Mouse (Mus musculus) forebrain, postnatal 0 days (tissue): ENCODE measurements around the gene Tmem86b. TPM values are rescaled to one million over a fixed set of nuclear protein-coding genes. Genes with fewer than 3 reads are reported as not detected.
"Not testable (repeated sequence)": the region's sequence is repeated elsewhere in the genome, so short reads cannot be mapped to it uniquely, and the experiment has no call there.

ENCODE experiments used
- ATAC-seq: fragments of 200-750 bp; cut with Nextera tagmentation; 2 replicates; pipeline ENCODE4 v1.8.0; 2017; ENCODE audit warnings: mild to moderate bottlenecking, moderate library complexity
- DNase-seq: peaks from one replicate; pipeline ENCODE4 v3.0.0-alpha.2; 2015
- H3K27ac ChIP-seq: fragments of 300-500 bp; sonication (generic); 2 replicates; pipeline ENCODE4 v1.5.1; 2014; ENCODE audit warnings: low read depth, mild to moderate bottlenecking, antibody characterized with exemption, low read length, moderate library complexity, mixed read lengths
- H3K27me3 ChIP-seq: fragments of 300-500 bp; sonication (generic); 2 replicates; pipeline ENCODE4 v1.6.1; 2014; ENCODE audit warnings: mild to moderate bottlenecking, low read length, mixed read lengths; ENCODE audit not compliant: insufficient read depth
- H3K36me3 ChIP-seq: fragments of 300-500 bp; sonication (generic); 2 replicates; pipeline ENCODE4 v1.6.1; 2014; ENCODE audit warnings: mild to moderate bottlenecking, moderate library complexity; ENCODE audit not compliant: insufficient read depth
- H3K4me1 ChIP-seq: fragments of 300-500 bp; sonication (generic); 2 replicates; pipeline ENCODE4 v1.6.1; 2014; ENCODE audit warnings: antibody characterized with exemption; ENCODE audit not compliant: insufficient read depth
- H3K4me2 ChIP-seq: fragments of 300-500 bp; sonication (generic); 2 replicates; pipeline ENCODE4 v1.6.1; 2014; ENCODE audit warnings: low read depth, mild to moderate bottlenecking, moderate library complexity
- H3K4me3 ChIP-seq: fragments of 300-500 bp; sonication (generic); 2 replicates; pipeline ENCODE4 v1.5.1; 2014; ENCODE audit warnings: low read depth, low read length, mixed read lengths
- H3K9ac ChIP-seq: fragments of 300-500 bp; sonication (generic); 2 replicates; pipeline ENCODE4 v1.6.1; 2014; ENCODE audit warnings: mild to moderate bottlenecking
- H3K9me3 ChIP-seq: fragments of 300-500 bp; sonication (generic); 2 replicates; pipeline ENCODE4 v1.6.1; 2016; ENCODE audit warnings: low read length
- CTCF ChIP-seq: sonication (generic); IDR thresholded peaks from 2 replicates; pipeline ENCODE4 v1.5.1; 2016; ENCODE audit warnings: antibody characterized with exemption, control low read depth, low read depth
- WGBS: fragments of 180-500 bp; shearing (Covaris S2); extraction: QIAGEN DNeasy Blood & Tissue Kit; methylation state at CpG from one replicate; pipeline ENCODE4 v1.1.7; 2014; 5-methylcytosine and 5-hydroxymethylcytosine counted together
- microRNA-seq, 2 experiments: library from miRNA; unstranded; fragments of <30 nt; microRNA quantifications; one replicate each; pipeline ENCODE4; 2016
- polyA plus RNA-seq: library from polyadenylated mRNA; unstranded; fragments of >200 nt; fragmentation: Nextera tagmentation; extraction: Ambion mirVana; gene quantifications from 2 replicates; pipeline ENCODE4 v1.2.1, GENCODE M21; 2015
- total RNA-seq: library from RNA; depleted of rRNA; stranded (reverse); fragments of >200 nt; gene quantifications from 2 replicates; pipeline ENCODE4 v1.2.3, GENCODE M21; 2014; rRNA removed

Tmem86b gene
- total and polyA plus RNA-seq, 2 experiments from 2014 or later = 0.64 to 11.8 TPM

- Histone ChIP-seq H3K9me3 (no peaks in the 10 kb centered on the region), H3K27ac (no peak overlapping the region), H3K36me3 (no peaks in the 10 kb centered on the region), H3K4me2 (no peak overlapping the region), H3K4me3 (no peak overlapping the region), H3K9ac (no peak overlapping the region), H3K4me1 (no peaks in the 10 kb centered on the region), H3K27me3 (no peaks in the 10 kb centered on the region)
- 94% methylated on average over 6 of the region's 6 CpGs for WGBS
- DNase-seq = no peak
- no peak for TF ChIP-seq CTCF
- ATAC-seq = no peak
Measured at GRCm38 (mm10) chr7:4602969-4603368, 28.3 kb downstream of the Tmem86b start.

- not testable (repeated sequence) for H3K27me3 ChIP-seq, ATAC-seq, H3K9ac ChIP-seq, H3K4me3 ChIP-seq, H3K36me3 ChIP-seq, H3K9me3 ChIP-seq, DNase-seq, H3K4me2 ChIP-seq, H3K27ac ChIP-seq, H3K4me1 ChIP-seq
- 74% methylated on average over 4 of the region's 4 CpGs for WGBS
Measured at GRCm38 (mm10) chr7:4597046-4597445, 34.2 kb downstream of the Tmem86b start.

GRCm38 (mm10) chr7:4581481-4581880, 49.7 kb downstream of the Tmem86b start:
- not testable (repeated sequence) for H3K4me3 ChIP-seq, H3K27ac ChIP-seq, ATAC-seq, H3K4me1 ChIP-seq, H3K27me3 ChIP-seq, DNase-seq, H3K9ac ChIP-seq, H3K9me3 ChIP-seq, H3K4me2 ChIP-seq, H3K36me3 ChIP-seq
- 74% methylated on average over 3 of the region's 3 CpGs for WGBS

Small RNA genes lying within 50 kb of the gene (microRNA-seq; reads per million reads assigned to microRNA genes)
- gene Gm23577 = 0 reads per million in 2 experiments

Other genes with a start within 250 kb of the Tmem86b start
- not detected in 2 replicates for gene Gp6, start 233.7 kb downstream of the Tmem86b start, total RNA-seq
- gene Gp6, start 233.7 kb downstream of the Tmem86b start, polyA plus RNA-seq = not detected in 2 replicates
- 73.9 and 84.5 TPM in 2 replicates for gene Rdh13, start 185.8 kb downstream of the Tmem86b start, total RNA-seq
- 28.5 and 37.9 TPM in 2 replicates for gene Rdh13, start 185.8 kb downstream of the Tmem86b start, polyA plus RNA-seq
- gene Eps8l1, start 170.7 kb downstream of the Tmem86b start, total RNA-seq = 3.2 and 8.6 TPM in 2 replicates
- gene Eps8l1, start 170.7 kb downstream of the Tmem86b start, polyA plus RNA-seq = 4.6 and 7.4 TPM in 2 replicates
- gene Ppp1r12c, start 129.7 kb downstream of the Tmem86b start, total RNA-seq = 94.2 and 100 TPM in 2 replicates
- gene Ppp1r12c, start 129.7 kb downstream of the Tmem86b start, polyA plus RNA-seq = 27.8 and 35.1 TPM in 2 replicates
- gene Tnnt1, start 115.0 kb downstream of the Tmem86b start, total RNA-seq = 0.77 and 2.9 TPM in 2 replicates
- gene Tnnt1, start 115.0 kb downstream of the Tmem86b start, polyA plus RNA-seq = 3.4 and 3.9 TPM in 2 replicates
- gene Tnni3, start 107.2 kb downstream of the Tmem86b start, total RNA-seq = 0.62 and 3.6 TPM in 2 replicates
- gene Tnni3, start 107.2 kb downstream of the Tmem86b start, polyA plus RNA-seq = 0.89 and 1.2 TPM in 2 replicates
- 0.62 and 2.2 TPM in 2 replicates for gene Dnaaf3, start 99.0 kb downstream of the Tmem86b start, total RNA-seq
- gene Dnaaf3, start 99.0 kb downstream of the Tmem86b start, polyA plus RNA-seq = 1.3 and 2.0 TPM in 2 replicates
- gene Syt5, start 83.9 kb downstream of the Tmem86b start, total RNA-seq = 170 and 231 TPM in 2 replicates
- 301 and 305 TPM in 2 replicates for gene Syt5, start 83.9 kb downstream of the Tmem86b start, polyA plus RNA-seq
- 0.54 and 2.9 TPM in 2 replicates for gene Ptprh, start 27.4 kb downstream of the Tmem86b start, total RNA-seq
- 1.0 and 1.1 TPM in 2 replicates for gene Ptprh, start 27.4 kb downstream of the Tmem86b start, polyA plus RNA-seq
- gene Ppp6r1, start 27.6 kb upstream of the Tmem86b start, total RNA-seq = 89.3 and 99.1 TPM in 2 replicates
- 5.1 and 8.3 TPM in 2 replicates for gene Ppp6r1, start 27.6 kb upstream of the Tmem86b start, polyA plus RNA-seq
- gene Hspbp1, start 53.6 kb upstream of the Tmem86b start, total RNA-seq = 188 and 219 TPM in 2 replicates
- 206 and 214 TPM in 2 replicates for gene Hspbp1, start 53.6 kb upstream of the Tmem86b start, polyA plus RNA-seq
- 188 and 205 TPM in 2 replicates for gene Brsk1, start 59.2 kb upstream of the Tmem86b start, total RNA-seq
- 4.6 and 6.2 TPM in 2 replicates for gene Brsk1, start 59.2 kb upstream of the Tmem86b start, polyA plus RNA-seq
- not detected in 2 replicates for gene Tmem150b, start 93.8 kb upstream of the Tmem86b start, total RNA-seq
- gene Tmem150b, start 93.8 kb upstream of the Tmem86b start, polyA plus RNA-seq = 0.18 TPM in 1 of 2 replicates, not detected in the other
- 36.8 and 59.1 TPM in 2 replicates for gene Kmt5c, start 108.7 kb upstream of the Tmem86b start, total RNA-seq
- 32.3 and 35.1 TPM in 2 replicates for gene Kmt5c, start 108.7 kb upstream of the Tmem86b start, polyA plus RNA-seq
- 3.8 and 4.8 TPM in 2 replicates for gene Cox6b2, start 121.7 kb upstream of the Tmem86b start, total RNA-seq
- 19.8 and 23.3 TPM in 2 replicates for gene Cox6b2, start 121.7 kb upstream of the Tmem86b start, polyA plus RNA-seq
- gene Fam71e2, start 139.9 kb upstream of the Tmem86b start, total RNA-seq = not detected in 2 replicates
- gene Fam71e2, start 139.9 kb upstream of the Tmem86b start, polyA plus RNA-seq = not detected in 2 replicates
- 1.2 and 2.6 TPM in 2 replicates for gene Il11, start 151.4 kb upstream of the Tmem86b start, total RNA-seq
- 1.2 and 2.1 TPM in 2 replicates for gene Il11, start 151.4 kb upstream of the Tmem86b start, polyA plus RNA-seq
- not detected in 2 replicates for gene Tmem190, start 151.5 kb upstream of the Tmem86b start, total RNA-seq
- not detected in 2 replicates for gene Tmem190, start 151.5 kb upstream of the Tmem86b start, polyA plus RNA-seq
- 7.3 and 10.1 TPM in 2 replicates for gene Tmem238, start 158.2 kb upstream of the Tmem86b start, total RNA-seq
- 13.3 and 15.0 TPM in 2 replicates for gene Tmem238, start 158.2 kb upstream of the Tmem86b start, polyA plus RNA-seq
- 161 and 191 TPM in 2 replicates for gene Rpl28, start 161.5 kb upstream of the Tmem86b start, total RNA-seq
- 313 and 332 TPM in 2 replicates for gene Rpl28, start 161.5 kb upstream of the Tmem86b start, polyA plus RNA-seq
- 300 and 347 TPM in 2 replicates for gene Ube2s, start 181.2 kb upstream of the Tmem86b start, total RNA-seq
- gene Ube2s, start 181.2 kb upstream of the Tmem86b start, polyA plus RNA-seq = 232 and 259 TPM in 2 replicates
- 52.4 and 66.6 TPM in 2 replicates for gene Shisa7, start 213.3 kb upstream of the Tmem86b start, total RNA-seq
- gene Shisa7, start 213.3 kb upstream of the Tmem86b start, polyA plus RNA-seq = 6.8 and 9.4 TPM in 2 replicates
- gene Isoc2b, start 238.8 kb upstream of the Tmem86b start, total RNA-seq = 2.5 and 6.6 TPM in 2 replicates
- gene Isoc2b, start 238.8 kb upstream of the Tmem86b start, polyA plus RNA-seq = 3.5 and 3.7 TPM in 2 replicates
- gene Isoc2a, start 245.7 kb upstream of the Tmem86b start, total RNA-seq = 4.8 and 4.9 TPM in 2 replicates
- 0.26 and 0.39 TPM in 2 replicates for gene Isoc2a, start 245.7 kb upstream of the Tmem86b start, polyA plus RNA-seq